Mouse (Mus musculus): ENCODE results near the gene 1110051M20Rik. TPM values are rescaled to one million over a fixed set of nuclear protein-coding genes. Genes with fewer than 3 reads are reported as not detected.

Gene 1110051M20Rik
- total RNA-seq, 4 experiments from 2014 or later: 108 to 144 (median 121) TPM

Small RNA genes lying within 50 kb of the gene (microRNA-seq; reads per million reads assigned to microRNA genes)
- 0 reads per million in 2 experiments for gene Gm22071

Other genes starting within 250 kb of the 1110051M20Rik start
- 1 to 10 TPM; 3.7 to 5.8 (median 4.3) TPM for gene Nr1h3, start 241.9 kb downstream of the 1110051M20Rik start, total RNA-seq (2022)
- 10 to 100 TPM; 54.9 to 64.9 (median 59.8) TPM for gene Acp2, start 241.8 kb downstream of the 1110051M20Rik start, total RNA-seq (2022)
- 10 to 100 TPM; 11.2 to 12.4 (median 11.9) TPM for gene Ddb2, start 207.7 kb downstream of the 1110051M20Rik start, total RNA-seq (2022)
- 10 to 100 TPM; 27.1 to 34.4 (median 31.0) TPM for gene Pacsin3, start 188.8 kb downstream of the 1110051M20Rik start, total RNA-seq (2022)
- gene Arfgap2, start 179.7 kb downstream of the 1110051M20Rik start, total RNA-seq (2022): 10 to 100 TPM; 75.9 to 81.9 (median 79.1) TPM
- gene Lrp4, start 12.8 kb upstream of the 1110051M20Rik start, total RNA-seq (2022): 10 to 100 TPM; 26.1 to 30.6 (median 29.4) TPM
- 100 to 1,000 TPM; 121 to 126 (median 123) TPM for gene Ckap5, start 82.1 kb upstream of the 1110051M20Rik start, total RNA-seq (2022)
- under 1 TPM in 1 of 4 experiments, not detected in 3; 0.32 TPM for gene F2, start 191.7 kb upstream of the 1110051M20Rik start, total RNA-seq (2022)
- gene Zfp408, start 205.1 kb upstream of the 1110051M20Rik start, total RNA-seq (2022): 10 to 100 TPM; 11.2 to 15.0 (median 11.8) TPM
- gene Arhgap1, start 205.2 kb upstream of the 1110051M20Rik start, total RNA-seq (2022): 10 to 100 TPM; 56.8 to 66.3 (median 63.1) TPM

Measured in layer of hippocampus, adult 8-10 months (tissue).